Mouse (Mus musculus): ENCODE measurements around the gene H2-DMb2. TPM values are rescaled to one million over a fixed set of nuclear protein-coding genes. Genes with fewer than 3 reads are reported as not detected.
A peak's percentile ranks its signal among the peaks of the same experiment; 100 is the strongest.

Gene H2-DMb2
- total RNA-seq, 2 experiments from 2014 or later, result 1.0 to 1.1 TPM

DNA sequence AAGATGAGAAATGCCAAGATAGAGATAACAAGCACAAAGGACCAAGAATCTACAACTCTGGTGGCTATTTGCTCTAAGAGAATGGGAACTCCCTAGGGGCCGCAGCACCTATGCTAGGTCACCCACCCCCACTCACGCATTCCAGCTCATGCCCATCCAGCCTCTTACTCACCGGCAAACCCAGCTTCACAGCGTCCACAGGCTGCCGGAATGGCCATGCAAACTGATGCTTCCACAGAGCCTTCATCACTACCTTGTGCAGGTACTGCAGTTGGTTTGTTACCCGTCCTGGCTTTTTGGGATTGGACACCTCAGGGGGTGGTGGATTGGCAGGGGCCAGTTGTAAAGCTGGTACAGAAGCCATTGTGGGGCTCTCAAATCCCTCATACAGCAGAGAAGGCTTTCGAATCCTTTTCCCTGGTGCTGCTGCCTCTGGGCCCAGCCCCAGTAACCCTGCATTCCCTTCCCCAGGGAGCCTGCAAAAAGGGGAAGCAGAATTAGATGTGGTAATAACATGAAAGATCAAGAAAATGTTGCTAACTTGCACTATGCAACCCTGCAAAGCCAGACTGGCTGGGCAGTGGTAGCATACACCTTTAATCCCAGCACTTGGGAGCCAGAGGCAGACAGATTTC lies 26.3 kb upstream of the H2-DMb2 start:
- DNase-seq (ENCODE audit: low spot score in 2 of 2), result no peak
- intact Hi-C loops (cut with DNase I), result loop anchor here (5.0 kb wide), 1 partner anchor 80 kb away; the partner anchor contains the start of gene Col11a2

GRCm38 (mm10) chr17:34117421-34118112 lies 25.5 kb upstream of the H2-DMb2 start:
- DNase-seq (ENCODE audit: low spot score in 2 of 2), result no peak
- intact Hi-C loops (cut with DNase I), result loop anchor here (5.0 kb wide), 1 partner anchor 80 kb away; the partner anchor contains the start of gene Col11a2

DNA sequence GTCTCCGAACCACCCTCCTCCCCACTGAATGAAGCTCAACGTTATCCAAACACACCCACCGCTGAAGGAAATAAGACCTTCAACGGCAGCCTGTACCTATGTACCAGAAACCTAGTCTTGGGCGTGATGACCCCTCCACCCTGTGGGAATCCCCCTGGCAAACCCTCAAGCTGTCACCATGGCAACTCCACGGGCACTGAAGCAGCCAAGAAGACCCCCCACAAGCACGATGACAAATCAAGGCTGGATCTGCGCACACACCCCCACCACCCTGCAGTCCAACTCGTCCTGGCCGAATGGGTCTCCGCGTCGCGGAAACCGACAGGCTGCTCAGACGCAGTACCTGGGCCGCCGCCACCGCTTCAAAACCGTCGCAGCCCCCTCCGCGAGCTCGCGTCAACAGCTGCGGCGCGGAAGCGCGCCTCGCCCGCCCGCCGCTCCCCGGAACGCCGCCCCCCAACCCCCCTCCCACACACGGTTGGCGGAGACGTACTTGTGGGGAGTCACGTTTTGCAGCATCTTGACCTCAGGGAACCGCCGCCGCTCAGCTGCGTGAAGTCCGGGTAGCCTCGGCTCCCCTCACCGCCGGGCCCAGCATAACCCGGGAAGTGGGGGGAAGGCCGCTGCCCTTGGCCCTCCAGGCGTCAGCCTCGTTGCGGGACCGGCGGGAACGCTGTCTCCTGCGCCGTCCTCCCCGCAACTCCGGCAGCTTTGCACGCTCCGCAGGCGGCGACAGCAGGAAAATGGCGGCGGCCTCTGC lies 24.8 kb upstream of the H2-DMb2 start:
- intact Hi-C loops (cut with DNase I), result loop anchor here (5.0 kb wide), 1 partner anchor 81 kb away; the partner anchor contains the start of gene Col11a2
- DNase-seq (ENCODE audit: low spot score in 2 of 2), result peak in 1 of 2 experiments; percentile 53

DNA sequence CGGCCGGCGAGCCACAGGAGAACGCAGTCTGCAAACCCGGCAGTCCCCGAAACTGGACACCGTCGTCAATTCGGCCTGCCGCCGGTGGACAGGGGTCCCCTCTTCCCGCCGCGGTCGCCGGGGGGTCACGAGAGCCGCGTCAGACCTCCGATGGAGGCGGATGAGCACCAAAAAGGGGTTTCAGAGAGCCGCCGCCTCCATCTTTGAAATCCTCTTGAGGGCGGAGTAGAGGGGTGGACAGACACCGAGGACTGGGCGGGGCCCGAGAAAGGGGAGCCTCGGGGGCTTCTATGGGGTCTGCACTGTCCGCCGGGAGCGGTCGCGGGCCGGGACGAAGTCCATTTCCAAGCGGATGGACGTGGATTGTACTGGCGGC lies 24.2 kb upstream of the H2-DMb2 start:
- intact Hi-C loops (cut with DNase I), result loop anchor here (5.0 kb wide), 1 partner anchor 82 kb away; the partner anchor contains the start of gene Col11a2

DNA sequence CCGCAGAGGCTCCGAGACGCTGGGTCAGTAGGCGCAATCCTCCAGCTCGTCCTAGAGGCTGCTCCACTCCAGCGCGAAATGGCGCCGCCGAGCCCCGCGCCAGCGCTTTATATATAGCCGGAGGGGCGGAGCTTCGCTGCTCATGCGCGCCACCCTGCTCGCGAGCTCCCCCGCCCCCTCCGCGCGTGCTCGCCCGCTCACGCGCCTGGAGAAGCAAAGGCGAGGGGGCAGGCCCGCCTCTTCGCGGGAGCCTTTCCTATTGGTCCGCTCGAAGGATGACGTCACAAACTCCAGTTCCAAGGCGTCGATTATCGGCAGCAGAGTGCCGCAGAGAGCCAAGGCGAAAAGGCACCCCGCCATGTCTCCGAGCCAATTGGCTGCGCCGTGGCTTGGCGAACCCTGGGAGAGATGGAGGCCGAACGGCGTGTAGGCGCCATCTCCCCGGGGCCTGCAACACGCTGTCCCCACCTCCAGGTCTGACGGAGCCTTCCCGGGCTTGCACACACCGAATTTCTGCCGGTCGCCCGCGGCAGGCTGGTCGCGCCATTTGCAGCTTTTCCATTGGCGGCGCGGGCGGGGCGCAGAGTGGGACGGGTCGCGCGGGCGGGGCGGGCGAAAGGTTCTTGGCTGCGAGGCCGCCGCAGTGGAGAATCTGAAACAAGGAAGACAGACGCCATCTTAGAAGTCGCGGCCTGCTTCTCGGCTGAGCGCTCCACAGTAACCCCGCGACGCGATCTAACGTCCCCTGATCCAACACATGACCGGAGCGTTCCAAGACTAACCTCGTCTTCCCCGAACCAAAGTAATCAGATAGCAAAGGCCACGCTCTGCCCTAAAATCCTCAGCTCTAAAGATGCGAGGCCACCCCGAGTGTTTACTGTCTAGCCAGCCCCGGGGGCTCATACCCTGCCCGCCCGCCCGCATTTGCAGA lies 23.6 kb upstream of the H2-DMb2 start, which contains the start of gene H2-DMa:
TSS of gene H2-DMa (plus strand) at position 293 of the 931 bp plus-strand sequence.
- DNase-seq (ENCODE audit: low spot score in 2 of 2), result peak; percentile 99

More for the DNA sequence above, 24.2 kb upstream of the H2-DMb2 start:
- DNase-seq (ENCODE audit: low spot score in 2 of 2), result no peak

GRCm38 (mm10) chr17:34120180-34120723 lies 22.9 kb upstream of the H2-DMb2 start:
- DNase-seq (ENCODE audit: low spot score in 2 of 2), result peak; percentile 89 to 90
- intact Hi-C loops (cut with DNase I), result loop anchor here (5.0 kb wide), 1 partner anchor 472 kb away; the partner anchor contains the start of gene Pbx2

More for the DNA sequence above, 23.6 kb upstream of the H2-DMb2 start, which contains the start of gene H2-DMa:
- intact Hi-C loops (cut with DNase I), result loop anchor here (5.0 kb wide), 2 partner anchors 82 to 473 kb away; partner anchors contain the start of genes Col11a2 and Pbx2

DNA sequence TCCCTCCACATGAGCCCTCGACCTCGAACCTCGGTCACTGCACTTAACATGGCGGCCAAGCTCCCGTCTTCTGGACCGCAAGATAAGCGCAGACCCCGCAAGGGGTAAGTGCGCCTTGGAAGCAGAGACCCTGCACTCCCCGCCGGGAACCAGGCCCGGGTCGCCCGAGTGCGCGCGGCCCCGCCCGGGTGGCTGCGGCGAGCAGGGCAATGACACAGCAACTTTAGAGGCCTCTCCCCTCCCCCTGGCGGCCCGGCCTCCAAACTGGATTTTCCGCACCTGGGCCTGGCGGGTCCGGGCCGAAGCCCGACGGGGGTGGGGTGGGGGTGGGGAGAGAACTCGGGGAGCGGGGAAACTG lies 22.3 kb upstream of the H2-DMb2 start:
- peak in 1 of 2 experiments; percentile 71 for DNase-seq (ENCODE audit: low spot score in 2 of 2)
- intact Hi-C loops (cut with DNase I), result loop anchor here (5.0 kb wide), 1 partner anchor 472 kb away; the partner anchor contains the start of gene Pbx2

- intact Hi-C loops (cut with DNase I), result loop anchor here (5.0 kb wide), 1 partner anchor 471 kb away; the partner anchor contains the start of gene Pbx2
- DNase-seq (ENCODE audit: low spot score in 2 of 2), result peak; percentile 86 to 95
Observed at GRCm38 (mm10) chr17:34121172-34121878, 21.8 kb upstream of the H2-DMb2 start.

DNA sequence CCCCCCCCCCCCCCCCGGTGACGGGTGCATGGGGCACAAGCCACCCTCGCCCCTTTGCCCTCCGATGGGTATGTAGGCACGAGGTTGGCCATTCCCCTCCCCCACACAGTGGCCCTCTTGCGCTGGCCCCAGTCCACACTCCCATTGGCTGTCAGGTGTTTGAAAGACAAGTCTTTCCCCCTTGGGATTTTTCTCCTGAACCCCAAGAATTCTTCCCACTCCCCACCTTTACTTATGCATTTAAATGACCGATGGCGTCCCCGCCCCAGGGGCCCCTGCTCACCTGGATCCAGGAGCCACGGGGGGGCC lies 21.3 kb upstream of the H2-DMb2 start:
- intact Hi-C loops (cut with DNase I), result loop anchor here (5.0 kb wide), 1 partner anchor 470 kb away; the partner anchor contains the start of gene Pbx2

GRCm38 (mm10) chr17:34122188-34122984 lies 20.7 kb upstream of the H2-DMb2 start, which contains the start of gene Brd2:
Gene Brd2 (minus strand): TSS chr17:34122634.
- DNase-seq (ENCODE audit: low spot score in 2 of 2), result peak; percentile 95 to 97
- intact Hi-C loops (cut with DNase I), result loop anchor here (5.0 kb wide), 1 partner anchor 470 kb away; the partner anchor contains the start of gene Pbx2

More for the DNA sequence above, 21.3 kb upstream of the H2-DMb2 start:
- DNase-seq (ENCODE audit: low spot score in 2 of 2), result peak; percentile 64 to 77

GRCm38 (mm10) chr17:34123111-34123510 lies 20.0 kb upstream of the H2-DMb2 start:
- intact Hi-C loops (cut with DNase I), result loop anchor here (5.0 kb wide), 1 partner anchor 469 kb away; the partner anchor contains the start of gene Pbx2
- no peak for DNase-seq (ENCODE audit: low spot score in 2 of 2)

DNA sequence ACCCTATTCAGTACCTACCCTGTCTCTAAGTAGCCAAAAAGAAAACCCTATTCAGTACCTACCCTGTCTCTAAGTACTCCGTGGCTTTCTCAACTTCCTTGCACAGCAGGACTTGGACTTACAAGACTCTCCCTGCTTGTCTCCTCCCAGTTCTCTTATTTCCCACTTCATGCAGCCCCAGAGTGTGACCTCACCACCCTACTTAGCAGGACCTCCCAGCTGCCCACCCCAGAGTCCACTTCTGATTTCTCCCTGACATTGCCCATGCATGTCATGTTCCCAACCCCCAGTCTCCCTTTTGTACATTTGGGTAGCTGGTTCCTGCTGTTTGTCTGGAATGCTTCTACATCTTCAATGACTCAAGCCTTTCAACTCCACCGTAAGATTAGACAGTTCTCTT lies 19.6 kb upstream of the H2-DMb2 start:
- intact Hi-C loops (cut with DNase I), result loop anchor here (5.0 kb wide), 1 partner anchor 469 kb away; the partner anchor contains the start of gene Pbx2

GRCm38 (mm10) chr17:34124649-34125048 lies 18.5 kb upstream of the H2-DMb2 start:
- no peak for DNase-seq (ENCODE audit: low spot score in 2 of 2)
- intact Hi-C loops (cut with DNase I), result loop anchor here (5.0 kb wide), 1 partner anchor 468 kb away; the partner anchor contains the start of gene Pbx2

More for the DNA sequence above, 19.6 kb upstream of the H2-DMb2 start:
- DNase-seq (ENCODE audit: low spot score in 2 of 2), result no peak

DNA sequence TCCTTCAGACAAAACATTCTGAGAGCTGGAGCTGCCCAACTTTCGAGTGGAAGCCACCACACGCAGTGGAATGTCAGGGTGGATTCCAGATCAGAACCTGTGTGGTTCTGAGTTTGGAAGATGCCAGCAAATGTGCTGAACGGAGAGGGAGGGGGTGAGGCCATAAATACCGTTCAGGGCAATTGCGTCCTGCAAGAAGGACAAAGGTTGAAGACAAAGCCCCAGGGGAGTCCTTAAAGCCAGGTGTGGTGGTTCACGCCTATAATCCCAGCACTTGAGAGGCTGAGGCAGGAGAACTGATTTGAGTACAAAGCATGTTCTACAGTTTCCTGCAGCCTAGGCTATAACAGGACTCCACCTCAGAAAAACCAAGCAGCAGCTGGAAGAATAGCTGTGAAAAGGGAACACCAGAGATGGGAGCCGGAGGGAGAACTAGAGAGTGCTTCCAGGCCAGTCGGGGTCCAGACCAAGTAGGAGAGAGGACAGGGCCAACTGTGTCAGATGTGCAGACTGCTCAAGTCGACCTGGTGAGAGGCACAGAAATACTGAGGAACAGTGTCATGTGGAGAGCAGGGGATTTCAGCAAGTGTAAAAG lies 16.2 kb upstream of the H2-DMb2 start:
- no peak for DNase-seq (ENCODE audit: low spot score in 2 of 2)
- intact Hi-C loops (cut with DNase I), result no loop called here

GRCm38 (mm10) chr17:34127475-34127874 lies 15.6 kb upstream of the H2-DMb2 start:
- intact Hi-C loops (cut with DNase I), result no loop called here
- peak; percentile 48 to 70 for DNase-seq (ENCODE audit: low spot score in 2 of 2)

Measured in left cerebral cortex, postnatal 14 days (tissue).